Mouse (Mus musculus) bone marrow macrophage, adult 2 months (primary cell): Measurements from ENCODE around the gene Plcb4.

Experiments used
- CTCF ChIP-seq: IDR thresholded peaks from 2 replicates; pipeline ENCODE4 v1.5.1; 2012; ENCODE audit warnings: low read depth, mild to moderate bottlenecking, low read length, moderate library complexity
- POLR2A ChIP-seq: IDR thresholded peaks from 2 replicates; pipeline ENCODE4 v1.6.1; 2012; ENCODE audit warnings: mild to moderate bottlenecking, low read depth, low read length, borderline replicate concordance

- TF ChIP-seq CTCF (no peak), POLR2A (no peak)
Measured at GRCm38 (mm10) chr2:135936376-135936775, 277.6 kb downstream of the Plcb4 start.
